Mouse (Mus musculus) heart, embryonic 13.5 days (tissue): ENCODE data around the gene Fastkd5. TPM values are rescaled to one million over a fixed set of nuclear protein-coding genes. Genes with fewer than 3 reads are reported as not detected.
A peak's percentile ranks its signal among the peaks of the same experiment; 100 is the strongest.

ENCODE experiments used
- ATAC-seq: fragments of 200-750 bp; cut with Nextera tagmentation; 2 replicates; pipeline ENCODE4 v1.8.0; 2017; ENCODE audit warnings: moderate TSS enrichment; ENCODE audit not compliant: insufficient number of reproducible peaks, low FRiP score, low TSS enrichment; ENCODE audit errors: extremely low read depth
- H3K27ac ChIP-seq: fragments of 300-500 bp; sonication (generic); replicated peaks from 2 replicates; pipeline ENCODE4 v1.5.1; 2015; ENCODE audit warnings: moderate library complexity, mild to moderate bottlenecking, inconsistent platforms
- H3K27me3 ChIP-seq: fragments of 300-500 bp; sonication (generic); replicated peaks from 2 replicates; pipeline ENCODE4 v1.6.1; 2015; ENCODE audit warnings: mild to moderate bottlenecking, inconsistent platforms
- H3K36me3 ChIP-seq: fragments of 300-500 bp; sonication (generic); 2 replicates; pipeline ENCODE4 v1.6.1; 2015; ENCODE audit warnings: mild to moderate bottlenecking, inconsistent platforms
- H3K4me1 ChIP-seq: fragments of 300-500 bp; sonication (generic); 2 replicates; pipeline ENCODE4 v1.6.1; 2015; ENCODE audit warnings: inconsistent platforms
- H3K4me2 ChIP-seq: fragments of 300-500 bp; sonication (generic); 2 replicates; pipeline ENCODE4 v1.6.1; 2015; ENCODE audit warnings: inconsistent platforms, mild to moderate bottlenecking, moderate library complexity
- H3K4me3 ChIP-seq: fragments of 300-500 bp; sonication (generic); 2 replicates; pipeline ENCODE4 v1.5.1; 2015; ENCODE audit warnings: moderate library complexity, mild to moderate bottlenecking, inconsistent platforms
- H3K9ac ChIP-seq: fragments of 300-500 bp; sonication (generic); 2 replicates; pipeline ENCODE4 v1.6.1; 2015; ENCODE audit warnings: inconsistent platforms, mild to moderate bottlenecking, moderate library complexity
- H3K9me3 ChIP-seq: fragments of 300-500 bp; sonication (generic); 2 replicates; pipeline ENCODE4 v1.6.1; 2016; ENCODE audit warnings: inconsistent platforms
- WGBS: fragments of 180-500 bp; shearing (Covaris S2); methylation state at CpG from one replicate; pipeline ENCODE4 v1.1.7; 2015; ENCODE audit warnings: mixed read lengths; 5-methylcytosine and 5-hydroxymethylcytosine counted together
- polyA plus RNA-seq: library from polyadenylated mRNA; unstranded; fragments of >200 nt; fragmentation: Nextera tagmentation; extraction: Ambion mirVana; gene quantifications from 2 replicates; pipeline ENCODE4 v1.2.1, GENCODE M21; 2015

Gene Fastkd5
- polyA plus RNA-seq, 1 experiment from 2014 or later: 11.9 TPM

GRCm38 (mm10) chr2:130634006-130634738, 4.3 kb upstream of the Fastkd5 start:
- Histone ChIP-seq H3K4me2 (peak overlapping the region; percentile 91), H3K9ac (peak overlapping the region; percentile 73), H3K4me3 (peak overlapping the region; percentile 56), H3K36me3 (no peaks in the 10 kb centered on the region), H3K27ac (no peak overlapping the region), H3K4me1 (peaks cover 27% of the 10 kb centered on the region), H3K9me3 (no peaks in the 10 kb centered on the region), H3K27me3 (peaks cover 72% of the 10 kb centered on the region)
- no peak for ATAC-seq
- WGBS: 16% methylated on average over 13 of the region's 14 CpGs

DNA sequence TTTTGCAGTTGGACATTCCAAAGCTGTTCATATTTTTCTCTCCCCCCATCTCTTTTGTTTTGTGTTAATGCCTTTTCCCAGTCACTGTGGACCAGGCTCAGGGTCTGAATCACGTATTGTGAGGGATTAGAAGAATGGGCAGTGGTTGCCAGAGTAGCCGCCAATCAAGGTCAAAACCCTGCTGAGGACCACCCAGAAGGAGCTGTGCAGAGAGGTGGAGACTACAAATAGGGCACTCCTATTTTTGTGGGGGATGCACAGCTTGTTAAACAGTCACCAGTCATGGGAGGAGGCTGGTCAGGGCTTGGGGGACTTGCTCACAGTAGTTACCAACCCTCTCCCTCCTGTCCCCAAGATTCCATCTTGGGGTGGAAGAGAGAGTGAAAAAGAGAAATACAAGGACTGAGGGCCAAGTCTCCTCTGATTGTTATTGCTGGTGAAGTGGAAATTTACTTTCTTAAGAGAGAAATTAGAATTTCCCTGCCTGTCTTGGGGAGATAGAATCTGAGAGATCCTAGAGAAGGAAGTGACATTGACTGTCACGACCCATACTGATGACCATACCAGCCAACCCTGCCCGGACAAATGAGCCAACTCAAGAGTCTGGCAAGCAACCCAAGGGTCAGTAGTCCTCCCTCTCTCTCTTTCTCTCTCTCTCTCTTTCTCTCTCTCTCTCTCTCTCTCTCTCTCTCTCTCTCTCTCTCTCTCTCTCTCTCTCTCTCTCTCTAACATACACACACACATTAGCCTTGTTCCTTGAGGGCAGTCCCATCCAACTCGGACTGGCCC, 3.3 kb upstream of the Fastkd5 start:
- Histone ChIP-seq H3K36me3 (peaks cover 4% of the 10 kb centered on the region; the same call in 1 of the 2 replicates), H3K4me1 (peaks cover 36% of the 10 kb centered on the region), H3K9ac (no peak overlapping the region), H3K4me2 (no peak overlapping the region), H3K27me3 (peaks cover 62% of the 10 kb centered on the region), H3K27ac (no peak overlapping the region), H3K4me3 (no peak overlapping the region), H3K9me3 (no peaks in the 10 kb centered on the region)
- WGBS: 57% methylated on average over 5 of the region's 5 CpGs
- ATAC-seq: no peak

DNA sequence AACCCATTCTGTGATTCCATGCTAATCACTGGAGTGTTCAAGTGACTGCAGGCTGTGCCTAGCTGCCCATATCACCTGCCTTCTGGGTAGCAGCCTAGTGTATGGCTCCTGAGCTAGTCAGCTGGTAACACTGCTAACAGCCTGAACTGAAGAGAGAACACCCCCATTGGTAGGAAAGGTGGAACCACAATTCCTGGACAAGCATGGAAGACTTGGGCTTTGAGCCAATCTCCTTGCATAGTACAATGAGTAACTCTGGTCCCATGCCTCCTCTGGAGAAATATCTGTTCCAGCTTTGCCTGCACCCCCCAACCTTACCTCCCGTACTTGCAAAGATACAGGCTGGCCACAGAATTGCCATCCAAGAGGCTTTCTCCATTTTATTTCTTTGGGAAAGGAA, 2.6 kb upstream of the Fastkd5 start:
- Histone ChIP-seq H3K9me3 (no peaks in the 10 kb centered on the region), H3K27me3 (peaks cover 55% of the 10 kb centered on the region), H3K4me3 (no peak overlapping the region), H3K9ac (no peak overlapping the region), H3K27ac (no peak overlapping the region), H3K4me2 (no peak overlapping the region), H3K4me1 (peaks cover 36% of the 10 kb centered on the region), H3K36me3 (peaks cover 10% of the 10 kb centered on the region)
- 73% methylated on average over 1 of the region's 1 CpGs for WGBS
- ATAC-seq: no peak

DNA sequence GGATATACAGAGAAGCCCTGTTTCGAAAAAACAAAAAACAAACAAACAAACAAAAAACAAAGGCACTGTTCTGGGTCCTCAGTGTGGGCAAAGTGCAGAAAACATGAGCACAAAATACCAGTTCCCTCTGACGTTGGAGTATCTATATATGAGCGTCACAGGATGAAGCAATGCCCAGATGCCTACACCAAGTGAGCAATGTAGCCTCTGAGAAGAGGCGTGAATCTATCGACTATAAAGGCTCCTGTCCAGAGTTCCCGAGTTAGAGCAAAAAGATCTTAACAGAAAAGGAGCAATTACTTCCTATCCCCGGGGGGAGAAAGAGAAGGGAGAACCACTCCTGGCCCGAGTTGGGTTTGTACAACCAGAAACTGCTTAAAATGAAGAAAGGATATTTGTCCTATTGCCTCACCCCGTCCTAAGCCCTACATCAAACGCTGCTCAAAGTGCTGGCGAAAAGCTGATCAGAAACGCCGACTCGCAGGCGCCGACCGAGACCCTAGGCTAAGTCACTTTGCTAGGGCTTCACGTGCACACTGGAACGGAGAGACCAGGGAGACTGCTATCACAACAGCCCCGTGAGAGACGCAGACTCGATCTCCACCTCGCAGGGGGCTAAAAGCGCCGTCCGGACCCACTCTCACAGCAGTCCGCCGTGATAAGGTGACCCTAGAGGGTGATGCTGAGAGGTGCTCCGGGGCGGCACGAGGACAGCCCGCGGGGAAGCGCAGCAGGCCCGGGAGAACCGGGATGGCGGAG, 568 bp downstream of the Fastkd5 start:
- Histone ChIP-seq H3K4me2 (peak overlapping the region; percentile 91), H3K27me3 (peaks cover 23% of the 10 kb centered on the region), H3K9me3 (no peaks in the 10 kb centered on the region), H3K9ac (peak overlapping the region; percentile 95), H3K4me3 (peak overlapping the region; percentile 99), H3K4me1 (peaks cover 16% of the 10 kb centered on the region), H3K36me3 (peaks cover 40% of the 10 kb centered on the region), H3K27ac (peak overlapping the region; percentile 73; the same call in 1 of the 2 replicates)
- ATAC-seq: no peak
- WGBS: 1% methylated on average over 37 of the region's 37 CpGs

GRCm38 (mm10) chr2:130628424-130628823, 1.4 kb downstream of the Fastkd5 start:
- peak overlapping the region; percentile 99; the same call in 1 of the 2 replicates for H3K4me3 ChIP-seq
- ATAC-seq: no peak

GRCm38 (mm10) chr2:130618972-130619371, 10.9 kb downstream of the Fastkd5 start:
- no peak for ATAC-seq
- H3K4me2 ChIP-seq: no peak overlapping the region
- peaks cover 76% of the 10 kb centered on the region for H3K36me3 ChIP-seq

More at GRCm38 (mm10) chr2:130628424-130628823, 1.4 kb downstream of the Fastkd5 start:
- peaks cover 48% of the 10 kb centered on the region for H3K36me3 ChIP-seq
- peaks cover 15% of the 10 kb centered on the region for H3K27me3 ChIP-seq
- whole genome bisulfite sequencing: 57% methylated on average over 3 of the region's 3 CpGs
- peaks cover 13% of the 10 kb centered on the region for H3K4me1 ChIP-seq
- no peak overlapping the region for H3K27ac ChIP-seq
- no peak overlapping the region for H3K9ac ChIP-seq
- H3K4me2 ChIP-seq: peak overlapping the region; percentile 91
- H3K9me3 ChIP-seq: no peaks in the 10 kb centered on the region

DNA sequence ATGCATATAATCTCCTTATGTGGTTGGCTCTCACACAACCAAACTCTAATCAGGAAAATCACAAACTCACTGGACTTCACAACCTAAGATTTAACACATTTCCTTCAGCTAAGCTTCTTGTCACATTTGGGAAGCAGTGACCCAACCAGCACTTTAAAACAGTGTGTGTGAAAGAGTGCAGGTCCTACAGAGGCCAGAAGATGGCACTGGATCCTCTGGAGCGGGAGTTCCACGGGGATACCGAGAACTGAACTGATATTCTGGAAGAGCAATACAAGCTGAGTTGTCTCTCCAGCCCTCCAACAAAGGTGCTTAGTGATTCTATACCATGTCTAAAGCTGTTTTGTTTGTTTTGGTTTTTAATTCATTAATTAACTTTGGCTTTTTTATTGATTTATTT, 16.7 kb downstream of the Fastkd5 start:
- Histone ChIP-seq H3K4me3 (no peak overlapping the region), H3K27me3 (no peaks in the 10 kb centered on the region), H3K27ac (no peak overlapping the region), H3K4me1 (no peaks in the 10 kb centered on the region), H3K4me2 (no peak overlapping the region), H3K9me3 (no peaks in the 10 kb centered on the region), H3K36me3 (peaks cover 47% of the 10 kb centered on the region), H3K9ac (no peak overlapping the region)
- no peak for ATAC-seq
- WGBS: 65% methylated on average over 3 of the region's 3 CpGs

More at GRCm38 (mm10) chr2:130618972-130619371, 10.9 kb downstream of the Fastkd5 start:
- H3K4me3 ChIP-seq: no peak overlapping the region
- no peak overlapping the region for H3K9ac ChIP-seq
- no peak overlapping the region for H3K27ac ChIP-seq
- H3K4me1 ChIP-seq: no peaks in the 10 kb centered on the region
- H3K27me3 ChIP-seq: no peaks in the 10 kb centered on the region
- H3K9me3 ChIP-seq: no peaks in the 10 kb centered on the region
- WGBS: 90% methylated on average over 7 of the region's 7 CpGs

- WGBS: 79% methylated on average over 4 of the region's 4 CpGs
- Histone ChIP-seq H3K27ac (no peak overlapping the region), H3K36me3 (peaks cover 70% of the 10 kb centered on the region), H3K4me3 (no peak overlapping the region), H3K4me1 (no peaks in the 10 kb centered on the region), H3K27me3 (no peaks in the 10 kb centered on the region), H3K9ac (no peak overlapping the region), H3K9me3 (no peaks in the 10 kb centered on the region), H3K4me2 (no peak overlapping the region)
- no peak for ATAC-seq
Measured at GRCm38 (mm10) chr2:130602195-130602594, 27.6 kb downstream of the Fastkd5 start.

- H3K9me3 ChIP-seq: no peaks in the 10 kb centered on the region
- H3K9ac ChIP-seq: no peak overlapping the region
- no peaks in the 10 kb centered on the region for H3K27me3 ChIP-seq
- H3K4me3 ChIP-seq: no peak overlapping the region
- WGBS: 67% methylated on average over 3 of the region's 3 CpGs
- no peak overlapping the region for H3K27ac ChIP-seq
- ATAC-seq: no peak
- no peak overlapping the region for H3K4me2 ChIP-seq
- peaks cover 5% of the 10 kb centered on the region; the same call in 1 of the 2 replicates for H3K4me1 ChIP-seq
- H3K36me3 ChIP-seq: peaks cover 88% of the 10 kb centered on the region
Measured at GRCm38 (mm10) chr2:130598399-130598798, 31.4 kb downstream of the Fastkd5 start.

DNA sequence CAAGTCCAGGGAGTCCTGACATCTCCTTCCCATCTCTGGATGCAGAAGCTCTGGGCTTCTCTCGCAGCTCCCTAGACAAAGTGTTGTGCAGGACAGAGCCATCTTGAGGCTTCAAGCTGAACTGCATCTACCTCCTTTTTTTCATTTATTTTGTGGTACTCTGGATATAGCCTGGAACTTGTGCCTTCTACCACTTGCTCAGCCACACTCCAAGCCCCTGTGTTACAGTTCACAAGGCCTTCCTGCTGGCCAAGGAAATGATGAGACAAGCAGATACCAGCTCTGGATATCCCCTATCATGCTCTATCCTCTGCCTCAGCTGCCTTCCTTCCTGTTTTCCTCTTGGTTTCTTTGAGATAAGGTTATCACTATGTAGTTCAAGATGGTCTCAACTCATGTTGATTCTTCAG, 32.2 kb downstream of the Fastkd5 start:
- Histone ChIP-seq H3K9me3 (no peaks in the 10 kb centered on the region), H3K4me1 (peaks cover 5% of the 10 kb centered on the region; the same call in 1 of the 2 replicates), H3K4me3 (no peak overlapping the region), H3K4me2 (no peak overlapping the region), H3K9ac (no peak overlapping the region), H3K27ac (no peak overlapping the region), H3K36me3 (peaks cover 82% of the 10 kb centered on the region), H3K27me3 (no peaks in the 10 kb centered on the region)
- WGBS: 15% methylated on average over 1 of the region's 1 CpGs
- no peak for ATAC-seq

DNA sequence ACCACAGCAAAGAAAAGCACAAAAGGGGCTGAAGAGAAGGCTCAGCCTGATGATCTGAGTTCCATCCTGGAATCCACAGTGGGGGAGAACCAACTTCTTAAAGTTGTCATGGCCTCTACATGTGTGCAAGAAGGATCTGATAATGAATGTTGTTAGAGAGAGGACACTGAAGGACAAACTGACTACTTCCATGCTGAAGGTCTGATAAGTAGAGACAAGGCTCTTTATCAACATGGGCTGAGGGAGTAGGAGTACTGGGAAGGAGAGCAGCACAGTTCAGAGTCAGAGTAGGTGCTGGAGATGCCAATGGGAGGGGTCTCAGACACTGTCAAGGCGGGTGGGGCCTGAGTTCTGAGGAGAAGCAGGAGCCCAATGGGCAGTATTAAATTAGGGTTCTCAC, 34.2 kb downstream of the Fastkd5 start:
- Histone ChIP-seq H3K27me3 (no peaks in the 10 kb centered on the region), H3K9ac (no peak overlapping the region), H3K4me3 (no peak overlapping the region), H3K27ac (no peak overlapping the region), H3K9me3 (no peaks in the 10 kb centered on the region), H3K36me3 (peaks cover 77% of the 10 kb centered on the region), H3K4me1 (peaks cover 5% of the 10 kb centered on the region; the same call in 1 of the 2 replicates), H3K4me2 (no peak overlapping the region)
- ATAC-seq: no peak
- 67% methylated on average over 1 of the region's 1 CpGs for WGBS
